Mouse (Mus musculus) urinary bladder, adult 18-20 months (tissue): ENCODE results near the gene Cdk5rap1.

Experiments
- DNase-seq, 2 experiments: peaks; one replicate each; pipeline ENCODE4 v3.0.0; 2022; ENCODE audit warnings: low spot score in 2 of 2, mixed read lengths in 2 of 2

Cdk5rap1 gene

DNA sequence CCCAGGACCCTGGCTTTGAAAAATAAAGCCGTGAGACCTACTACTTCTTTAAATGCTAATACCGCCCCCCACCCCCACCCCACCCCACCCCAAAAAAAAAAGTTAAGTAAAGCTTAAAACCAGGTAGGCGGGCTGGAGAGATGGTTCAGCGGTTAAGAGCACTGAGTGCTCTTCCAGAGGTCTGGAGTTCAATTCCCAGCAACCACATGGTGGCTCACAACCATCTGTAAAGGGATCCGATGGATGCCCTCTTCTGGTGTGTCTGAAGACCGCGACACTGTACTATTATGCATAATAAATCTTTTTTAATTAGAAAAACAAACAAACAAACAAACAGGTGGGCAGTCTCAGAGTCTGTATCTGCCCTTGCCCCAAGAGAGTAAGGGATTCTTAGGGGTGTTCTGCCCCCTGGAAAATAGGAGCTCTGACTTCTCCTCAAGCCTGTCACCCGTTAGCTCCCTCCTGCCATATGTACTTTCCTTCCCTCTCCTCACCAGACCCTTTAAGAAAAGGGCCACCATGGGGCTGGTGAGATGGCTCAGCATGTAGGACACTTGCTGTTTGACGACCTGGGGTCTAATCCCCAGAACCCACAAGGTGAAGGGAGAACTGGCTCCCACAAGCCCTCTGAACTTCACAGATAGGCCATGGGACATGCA is at the start of gene Cdk5rap1:
TSS of gene Cdk5rap1 (minus strand) at position 169 of the 659 bp plus-strand sequence.
- no peak for DNase-seq

DNA sequence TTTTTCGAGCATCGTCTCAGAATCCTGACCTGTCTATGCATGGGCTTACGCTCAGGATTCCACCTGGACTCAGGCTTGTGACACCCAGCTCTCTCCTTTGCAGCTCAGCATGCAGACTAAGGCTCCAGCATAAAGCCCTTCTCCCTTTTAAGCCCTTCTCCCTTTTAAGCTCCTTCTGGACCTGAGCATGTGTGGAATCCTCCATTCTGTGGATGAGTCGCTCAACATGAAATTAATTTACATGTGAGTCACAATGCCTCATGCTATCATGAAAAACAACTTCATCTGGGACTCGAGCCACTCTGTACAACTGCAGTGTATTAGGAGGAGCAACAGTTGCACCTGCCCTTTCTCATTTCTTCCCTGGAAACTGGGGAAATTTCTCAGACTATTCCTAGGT is 49.4 kb upstream of the Cdk5rap1 start:
- no peak for DNase-seq

DNA sequence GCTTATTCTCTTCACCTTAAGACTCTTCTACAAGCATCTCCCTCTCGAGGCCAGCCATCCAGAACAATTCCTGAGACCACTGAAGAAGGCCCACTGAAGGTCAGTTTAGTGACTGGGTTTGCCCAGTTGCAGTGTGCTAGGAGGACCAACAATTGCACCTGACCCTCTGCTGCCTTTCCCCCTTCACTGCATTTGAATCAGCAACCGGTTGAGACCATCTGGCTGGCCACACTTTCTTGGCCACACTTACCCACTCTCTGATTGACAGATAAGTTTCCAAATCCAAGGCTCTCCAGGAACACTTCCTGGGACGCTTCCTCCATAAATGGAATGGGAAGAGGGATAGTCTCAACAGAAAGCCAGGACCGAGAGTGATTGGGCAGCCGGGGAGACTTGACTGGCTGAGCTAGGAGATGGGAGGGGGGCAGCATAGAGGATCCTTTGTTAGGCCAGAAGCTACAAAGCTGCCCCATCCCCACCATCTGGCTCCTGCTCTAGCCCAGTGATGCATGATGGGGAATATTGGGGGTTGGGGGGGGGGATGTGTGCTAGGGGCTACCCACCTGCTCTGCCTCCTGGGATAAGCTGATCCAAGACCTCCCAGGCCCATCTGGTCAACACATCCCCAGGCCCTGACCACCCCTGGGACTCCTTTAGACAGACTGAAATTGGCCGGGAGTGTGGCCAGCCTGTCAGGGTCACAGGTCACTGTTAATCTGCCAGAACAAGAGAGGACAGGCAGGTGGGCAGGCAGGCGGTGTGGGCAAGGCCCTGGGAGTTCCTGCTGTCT is 48.3 kb upstream of the Cdk5rap1 start:
- no peak for DNase-seq

DNA sequence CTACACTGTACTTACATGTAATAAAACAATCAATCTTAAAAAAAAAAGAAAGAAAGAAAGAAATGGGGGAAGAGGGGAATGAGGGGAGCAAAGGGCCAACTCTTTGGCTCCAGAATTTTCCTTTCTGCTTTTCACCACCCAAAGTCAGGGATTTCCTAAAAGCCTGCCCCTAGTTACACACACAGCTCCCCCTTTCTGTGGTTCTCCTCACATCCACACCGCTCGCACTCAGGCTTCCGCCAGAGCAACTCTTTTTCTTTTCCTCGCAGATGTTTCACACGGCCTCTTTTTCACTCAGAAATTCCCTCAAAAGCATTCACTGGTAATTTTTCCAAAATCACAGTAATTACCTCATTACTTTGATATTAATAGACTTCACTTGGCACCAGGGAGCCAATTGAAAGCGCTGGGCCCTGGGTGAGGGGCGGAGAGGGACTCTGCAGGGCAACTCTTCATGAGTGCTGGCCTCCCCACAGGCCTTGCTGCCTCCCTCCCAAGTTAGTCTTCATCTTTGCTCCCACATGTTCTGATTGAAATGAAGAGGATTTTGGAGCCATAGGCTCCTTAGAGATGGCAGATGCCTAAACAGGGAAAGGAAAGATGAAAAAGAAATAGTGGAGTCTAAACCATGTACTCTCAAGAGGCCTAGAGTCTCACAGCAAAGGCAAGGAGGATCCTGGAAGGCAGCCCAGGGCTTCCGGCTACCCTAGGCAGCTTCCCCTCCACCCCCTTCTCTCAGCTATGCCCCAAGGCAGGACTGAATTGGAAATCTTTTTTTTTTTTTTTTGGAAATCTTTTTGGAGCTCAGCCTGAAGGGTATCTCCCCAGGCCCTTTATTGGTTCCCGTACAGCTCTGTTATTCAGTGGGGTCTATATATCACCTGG is 47.1 kb upstream of the Cdk5rap1 start:
- DNase-seq: no peak

DNA sequence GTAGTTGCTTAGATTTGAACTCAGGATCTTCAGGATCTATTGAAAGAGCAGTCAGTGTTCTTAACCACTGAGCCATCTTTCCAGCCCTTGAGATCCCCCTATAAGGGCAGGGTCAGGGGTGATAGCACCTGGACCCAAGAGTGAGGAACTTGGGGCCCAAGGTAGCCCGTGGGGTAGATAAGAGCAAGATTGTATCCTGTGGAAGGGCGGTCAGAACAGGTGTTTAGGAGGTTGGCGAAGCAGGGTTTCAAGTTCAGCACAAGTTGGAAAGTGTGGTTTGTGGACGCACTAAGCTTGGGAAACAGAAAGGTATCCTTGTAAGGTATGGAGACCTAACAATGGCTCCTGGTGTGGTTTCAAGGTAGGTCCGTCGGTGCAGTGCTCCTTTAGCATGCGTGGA is 45.2 kb upstream of the Cdk5rap1 start:
- no peak for DNase-seq

DNA sequence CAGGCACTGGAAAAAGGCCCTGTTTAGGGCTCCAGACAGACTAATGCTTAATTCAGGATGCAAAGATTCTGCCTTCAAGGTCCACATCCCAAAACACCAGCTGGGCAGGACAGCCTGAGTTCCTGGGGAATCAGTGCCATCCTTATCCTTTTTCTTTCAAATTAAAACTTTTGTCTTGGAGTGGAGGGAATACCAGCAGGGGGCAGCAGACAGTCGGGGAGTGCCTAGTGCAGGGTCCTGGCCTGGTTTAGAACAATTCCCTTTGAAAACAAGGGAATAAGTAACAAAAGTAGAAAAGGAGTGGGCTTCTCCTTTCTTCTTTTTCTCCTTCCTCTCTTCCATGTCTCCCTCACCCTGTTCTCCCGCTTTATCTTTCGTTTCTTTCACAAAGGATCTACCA is 44.3 kb upstream of the Cdk5rap1 start:
- peak; percentile 40 to 65 for DNase-seq

DNA sequence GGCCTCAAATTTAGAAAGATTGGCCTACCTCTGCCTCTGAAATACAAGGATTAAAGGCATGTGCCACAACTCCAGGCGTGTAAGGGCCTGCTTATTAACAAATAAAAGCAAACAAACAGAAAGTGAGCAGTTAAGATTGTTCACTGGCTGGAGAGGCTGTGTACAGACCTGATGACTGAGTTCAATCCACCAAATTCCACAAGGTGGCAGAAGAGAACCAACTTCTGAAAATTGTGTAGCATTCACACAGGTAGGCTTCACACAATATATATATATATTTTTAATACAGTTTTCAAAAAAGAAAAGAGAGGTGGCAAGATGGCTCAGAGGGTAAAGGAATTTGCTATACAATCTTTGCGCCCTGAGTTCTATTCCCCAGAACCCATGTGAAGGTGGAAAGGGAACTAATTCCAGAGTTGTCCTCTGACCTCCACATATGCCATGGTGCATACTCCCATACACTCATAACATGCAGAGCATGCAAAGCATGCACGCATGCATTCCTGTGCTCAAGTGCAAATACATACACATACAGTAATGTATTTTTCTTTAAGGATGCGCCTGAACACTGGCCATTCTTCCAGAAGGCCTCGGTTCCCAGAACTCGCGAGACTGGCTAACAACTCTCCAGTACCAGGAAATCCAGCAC is 39.3 kb upstream of the Cdk5rap1 start:
- peak in 1 of 2 experiments; percentile 30 for DNase-seq

DNA sequence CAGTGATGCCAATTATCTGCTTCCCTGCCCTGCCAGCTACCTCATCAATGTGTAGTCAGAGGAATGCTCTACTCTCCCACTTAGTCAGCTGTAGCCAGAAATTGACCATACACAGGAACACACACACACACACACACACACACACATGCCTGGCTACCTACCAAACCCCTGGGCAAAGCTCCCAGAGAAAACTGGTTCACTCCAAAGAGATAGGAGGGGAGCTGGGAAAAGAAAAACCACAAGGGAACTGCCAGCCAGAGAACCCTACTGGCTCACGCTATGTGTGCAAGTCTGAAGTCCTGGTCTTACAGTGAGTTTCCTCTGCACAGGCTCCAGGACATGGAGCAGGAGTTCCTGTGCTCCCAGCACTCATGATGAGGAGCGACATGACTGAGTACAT is 37.5 kb upstream of the Cdk5rap1 start:
- peak in 1 of 2 experiments; percentile 27 for DNase-seq

DNA sequence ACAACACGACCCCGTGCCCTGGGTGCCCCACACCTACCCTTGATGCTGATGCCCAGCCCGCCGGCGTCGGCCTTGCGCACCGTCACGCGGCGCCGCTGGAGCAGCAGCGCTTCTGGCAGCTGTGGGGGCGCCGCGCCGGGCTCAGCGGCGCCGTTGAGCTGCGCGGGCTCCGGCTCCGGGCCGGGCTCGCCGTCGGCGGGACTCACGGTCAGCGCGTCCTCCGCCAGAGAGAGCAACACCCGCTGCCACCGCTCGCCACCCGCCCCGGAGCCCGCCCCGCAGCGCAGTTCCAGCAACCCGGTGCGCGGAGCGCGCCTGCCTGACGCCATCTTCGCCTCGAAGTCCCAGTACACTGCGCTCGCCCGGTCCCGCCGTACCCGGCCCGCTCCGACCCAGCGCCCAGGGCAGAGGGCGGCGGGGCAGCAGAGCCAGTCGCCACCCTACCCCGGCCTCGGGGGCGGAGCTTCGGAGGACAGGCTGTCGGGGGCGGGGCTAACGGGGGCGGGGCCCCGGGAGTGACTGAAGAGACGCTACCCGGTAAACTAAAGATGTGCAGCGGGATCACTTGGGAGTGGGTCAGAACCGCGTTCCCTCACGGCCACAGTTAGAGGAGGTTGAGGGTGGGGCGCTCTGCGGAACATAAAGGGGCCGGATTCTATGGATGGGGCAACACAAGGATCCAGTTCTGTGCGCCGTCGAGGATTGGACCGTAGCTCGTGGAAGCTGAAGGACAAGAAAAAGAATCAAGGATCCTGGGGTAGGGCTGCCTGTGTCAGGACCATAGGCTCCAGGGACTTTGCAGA is 35.0 kb upstream of the Cdk5rap1 start, which contains the start of gene Snta1:
TSS of gene Snta1 (minus strand) at position 457 of the 803 bp plus-strand sequence.
- peak; percentile 77 to 89 for DNase-seq

DNA sequence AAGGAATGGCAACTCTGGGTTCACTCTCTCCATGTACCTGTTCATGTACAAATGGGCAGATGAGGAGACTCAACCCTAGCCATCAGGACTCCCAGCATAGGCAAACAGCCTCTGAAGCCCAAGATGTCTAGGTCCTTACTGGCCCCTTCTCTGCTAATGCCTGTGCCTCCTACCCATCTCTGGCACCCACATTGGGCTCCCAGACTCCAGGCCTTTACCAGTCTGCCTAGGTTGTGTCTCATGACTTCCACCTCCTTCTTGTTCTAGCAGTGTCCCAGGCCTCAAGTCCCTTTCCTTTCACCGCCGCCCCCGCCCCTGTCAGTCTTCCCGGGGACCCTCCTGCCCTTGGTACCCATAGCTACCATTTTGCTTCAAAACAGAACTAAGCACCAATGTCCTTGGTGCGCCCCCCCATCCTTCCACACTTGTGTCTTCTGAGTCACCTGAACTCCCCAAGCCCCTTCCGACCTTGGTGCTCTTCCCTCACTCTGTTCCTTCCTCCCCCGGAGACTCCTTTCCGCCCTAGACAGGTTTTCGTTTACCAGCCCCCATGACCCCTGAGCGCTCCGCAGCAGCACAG is 34.3 kb upstream of the Cdk5rap1 start:
- no peak for DNase-seq

DNA sequence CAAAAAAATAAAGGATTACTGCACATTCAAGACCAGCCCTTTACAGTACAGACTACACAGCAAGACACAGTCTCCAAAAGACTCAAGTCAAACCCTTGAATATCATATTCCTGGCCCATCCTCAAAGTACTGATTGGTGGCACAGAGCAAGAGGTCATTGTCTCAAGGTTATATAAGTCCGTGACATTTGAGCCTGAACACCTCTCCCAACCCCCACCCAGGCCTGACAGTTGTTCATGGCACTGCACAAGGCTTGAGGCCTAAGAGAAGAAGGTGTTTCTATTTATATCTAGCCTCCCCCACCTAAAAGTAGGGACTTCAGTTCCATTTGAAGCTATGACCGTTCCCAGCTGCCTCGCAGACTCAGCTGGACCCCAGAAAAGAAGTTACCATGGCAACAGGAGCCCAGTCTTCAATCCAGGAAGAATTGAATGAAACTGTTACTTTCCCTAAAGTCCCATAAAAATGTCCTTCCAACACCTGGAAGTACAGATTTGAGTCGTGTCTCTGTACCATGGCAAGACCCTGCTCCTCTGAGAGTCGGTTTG is 32.7 kb upstream of the Cdk5rap1 start:
- DNase-seq: no peak

DNA sequence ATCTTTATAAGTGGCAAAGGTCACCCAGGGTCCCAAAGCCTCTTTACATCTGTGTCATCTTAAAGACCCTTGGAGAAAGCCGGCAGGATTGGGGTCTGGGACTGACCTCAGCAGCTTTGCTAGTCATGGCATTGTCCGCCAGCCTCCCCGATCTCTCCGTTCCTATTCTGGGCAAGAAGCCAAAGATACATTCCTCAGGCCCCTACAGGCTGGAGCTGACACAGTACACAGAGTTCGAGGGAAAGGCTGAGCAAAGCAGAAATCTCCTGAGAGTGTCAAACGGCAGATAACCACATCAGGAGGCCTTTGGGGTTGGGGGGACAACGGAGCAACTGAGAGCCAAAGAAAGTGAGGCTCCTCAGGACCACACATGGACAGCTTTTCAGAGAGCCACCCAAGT is 30.0 kb upstream of the Cdk5rap1 start:
- DNase-seq: peak in 1 of 2 experiments; percentile 14

DNA sequence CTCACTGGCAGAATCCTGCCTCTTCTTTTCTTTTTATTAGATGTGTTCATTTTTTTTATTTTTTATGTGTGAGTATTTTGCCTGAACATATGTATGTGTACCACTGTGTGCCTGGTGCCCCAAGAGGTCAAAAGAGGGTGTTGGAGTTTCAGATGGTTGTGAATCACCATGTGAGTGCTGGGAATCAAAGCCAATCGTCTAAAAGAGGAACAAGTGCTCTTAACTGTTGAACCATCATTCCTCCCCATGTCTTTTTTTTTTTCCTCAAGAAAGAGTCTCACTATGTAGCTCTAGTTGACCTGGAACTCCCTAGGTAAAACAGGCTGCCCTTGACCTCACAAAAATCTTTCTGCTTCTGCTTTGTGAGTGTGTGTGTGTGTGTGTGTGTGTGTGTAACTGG is 29.2 kb upstream of the Cdk5rap1 start:
- no peak for DNase-seq

DNA sequence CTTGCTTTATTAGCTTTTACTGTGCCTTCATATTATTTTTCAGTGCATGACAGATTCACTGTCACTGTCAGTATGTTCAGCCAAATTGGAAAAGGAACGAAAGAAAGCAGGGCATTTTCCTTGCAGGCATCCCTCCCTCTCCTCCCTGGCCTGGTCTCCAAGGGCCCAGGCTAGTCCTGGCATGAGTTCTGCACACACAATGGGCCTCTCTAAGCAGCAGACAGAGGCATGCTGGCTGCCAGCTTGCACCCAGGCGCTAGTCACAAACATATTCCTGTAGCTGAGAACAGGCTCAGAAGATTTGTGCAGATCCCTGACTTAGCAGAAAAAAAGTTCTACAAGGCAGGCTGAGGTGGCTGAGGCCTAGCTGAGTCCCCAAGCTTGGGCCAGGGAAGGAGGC is 26.5 kb upstream of the Cdk5rap1 start:
- no peak for DNase-seq

DNA sequence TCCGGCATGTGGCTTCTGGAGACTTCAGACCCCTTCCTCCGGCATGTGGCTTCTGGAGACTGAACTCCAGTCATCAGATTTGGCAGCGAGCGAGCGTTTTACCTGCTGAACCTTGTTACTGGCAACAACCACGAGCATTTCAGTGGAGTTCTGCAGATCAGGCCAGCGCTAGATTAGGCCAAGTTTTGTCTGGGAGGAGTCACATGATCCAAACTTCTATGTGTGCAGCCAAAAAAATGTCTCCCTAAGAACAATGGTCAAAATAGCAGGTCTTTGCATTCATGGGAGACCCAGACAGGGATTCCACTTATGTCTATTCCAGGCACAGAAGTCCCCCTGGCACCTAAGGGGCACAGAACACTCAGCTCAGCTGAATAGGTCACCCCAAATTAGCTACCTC is 25.5 kb upstream of the Cdk5rap1 start:
- DNase-seq: no peak

DNA sequence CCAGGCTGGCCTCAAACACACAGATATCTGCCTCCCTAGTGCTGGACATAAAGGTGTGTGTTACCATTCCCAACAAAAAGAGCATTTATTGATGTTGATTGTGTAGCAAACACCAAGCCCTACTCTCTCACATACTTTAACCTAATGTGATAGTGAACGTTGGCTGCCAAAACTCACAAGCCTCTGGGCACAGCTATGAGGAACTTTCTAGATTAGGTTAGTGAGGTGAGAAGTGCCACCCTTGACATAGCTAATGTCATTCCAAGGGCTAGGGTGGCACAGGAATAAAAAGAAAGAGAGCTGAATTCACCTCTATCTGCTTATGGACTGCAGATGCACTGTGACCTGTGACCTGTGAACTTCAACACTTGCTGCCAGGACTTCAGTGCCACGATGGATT is 23.7 kb upstream of the Cdk5rap1 start:
- DNase-seq: no peak

DNA sequence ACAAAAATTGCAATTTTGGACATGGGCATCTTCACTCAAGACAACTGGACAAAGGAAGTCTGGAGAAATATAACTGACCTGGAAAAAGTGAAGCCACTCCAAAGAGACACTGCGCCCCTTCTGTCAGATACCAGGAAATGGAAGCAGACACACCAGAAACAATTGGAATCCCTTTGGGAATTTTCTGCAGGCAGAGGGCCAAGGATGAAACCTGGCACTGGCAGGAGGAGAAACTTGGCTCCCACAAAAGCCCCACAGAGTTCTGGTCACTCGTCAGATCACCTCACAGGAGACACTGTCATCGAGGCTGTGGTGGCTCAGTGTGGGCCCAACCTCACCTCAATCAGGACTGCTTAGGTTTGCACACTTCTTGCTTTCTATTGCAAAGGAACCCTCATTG is 21.8 kb upstream of the Cdk5rap1 start:
- DNase-seq: no peak

DNA sequence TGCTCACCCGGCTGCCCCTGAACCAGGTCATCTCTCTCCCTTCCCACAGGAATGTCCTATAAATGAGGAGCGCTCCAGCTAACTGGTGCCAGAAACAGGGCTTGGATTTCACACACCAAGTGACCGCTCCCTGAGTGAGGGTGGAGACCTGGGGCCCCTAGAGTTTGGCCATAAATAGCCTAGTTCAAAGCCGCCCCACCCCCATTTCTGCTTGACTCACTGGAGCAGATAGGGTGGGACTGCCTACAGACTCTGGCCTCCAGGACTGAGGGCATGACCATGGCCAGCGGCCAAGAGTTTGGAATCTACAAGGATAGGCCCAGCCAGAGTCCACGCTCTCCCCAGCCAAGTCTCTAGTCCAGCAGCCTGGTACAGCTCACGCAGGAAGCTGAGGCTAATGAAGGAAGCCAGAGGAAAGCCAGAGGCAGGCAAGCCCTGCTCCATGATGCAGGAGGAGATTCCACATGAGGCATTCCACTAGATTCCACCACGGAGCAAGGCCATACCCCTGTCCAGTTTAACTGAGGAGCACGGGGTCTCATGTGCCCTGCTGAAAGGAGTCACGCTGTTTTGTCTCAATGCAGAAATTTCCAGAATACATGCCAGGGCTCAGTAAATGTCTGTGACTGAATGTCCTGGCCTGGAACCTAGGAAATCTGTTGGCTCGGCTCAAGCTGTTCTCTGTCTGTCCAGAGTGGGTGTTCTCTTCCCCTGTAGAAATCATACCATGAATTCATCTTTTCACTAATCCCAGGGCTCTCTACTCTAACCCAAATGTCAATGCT is 17.6 kb upstream of the Cdk5rap1 start:
- DNase-seq: peak in 1 of 2 experiments; percentile 82

DNA sequence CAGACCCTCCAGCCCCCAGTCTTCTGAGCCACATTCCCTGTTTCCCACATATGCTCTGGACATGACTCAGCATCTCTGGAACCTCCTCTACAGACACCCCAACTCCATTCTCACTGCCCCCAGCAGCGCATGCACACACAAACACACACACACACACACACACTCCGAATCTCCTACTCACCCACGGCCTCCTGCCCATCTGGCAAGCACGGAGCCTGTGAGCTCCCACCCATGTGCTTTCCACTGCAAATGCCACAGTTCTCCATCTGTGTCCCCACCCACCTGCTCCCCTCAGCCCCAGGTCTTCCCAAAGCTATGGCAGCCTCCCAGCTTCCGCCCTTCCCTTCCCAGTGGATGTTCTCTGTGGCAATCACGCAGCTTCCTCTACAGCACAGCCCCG is 6.3 kb upstream of the Cdk5rap1 start:
- no peak for DNase-seq
